Comparison of ENCODE assay signal across 12 mouse cellular contexts in genomic region chr12:4392590-4392989, GRCm38 (mm10).
DNase-seq lines count a peak whose midpoint lies in the region; ATAC-seq and TF ChIP-seq lines count a peak whose summit lies in the region.
"Had no signal": no experiment of that assay in that cellular context is flagged by ENCODE, and none has a peak within 500 bp of the region (broad histone marks: within the 10 kb centered on the region; RNA-seq: fewer than 3 reads in every experiment).

No protein-coding gene starts in this region.

- H3K27me3 ChIP-seq in liver, embryonic 14.5 days (ENCODE audit: control insufficient read depth, insufficient read depth, low read length) = no peaks in the 10 kb centered on the region
- no peaks in the 10 kb centered on the region for H3K27me3 ChIP-seq in liver, embryonic 11.5 days (replicated peaks; ENCODE audit: control insufficient read depth, insufficient read depth, low read length)
- no peaks in the 10 kb centered on the region for H3K27me3 ChIP-seq in ES-Bruce4 (ENCODE audit: control insufficient read depth, insufficient read depth, low read length, poor library complexity, severe bottlenecking)
- H3K27me3 ChIP-seq: limb, embryonic 12.5 days had no signal

- H3K4me2 ChIP-seq in liver, embryonic 14.5 days (ENCODE audit: low read depth) = no peak overlapping the region
- H3K4me2 ChIP-seq in liver, embryonic 11.5 days = no peak overlapping the region
- H3K4me2 ChIP-seq: limb, embryonic 12.5 days had no signal

- no peak overlapping the region for H3K27ac ChIP-seq in liver, embryonic 14.5 days
- H3K27ac ChIP-seq in liver, embryonic 11.5 days (ENCODE audit: low read depth, low read length) = no peak overlapping the region
- H3K27ac ChIP-seq in ES-Bruce4 (ENCODE audit: insufficient read depth, low read length) = 0 out of 2 replicates have a peak overlapping the region, but pooled peaks have one; percentile 46
- H3K27ac ChIP-seq: limb, embryonic 12.5 days had no signal

- peak; percentile 8 for DNase-seq in adrenal gland, adult 2 months
- no peak for DNase-seq in adrenal gland, adult 18-20 months (ENCODE audit: low spot score in 2 of 2)
- DNase-seq in liver, embryonic 14.5 days (ENCODE audit: low read depth in 3 of 3, low spot score in 3 of 3) = no peak
- DNase-seq in liver, embryonic 11.5 days (ENCODE audit: low spot score) = no peak
- peak; percentile 46 for DNase-seq in fat pad, adult 2 months (ENCODE audit: extremely low read depth, low read depth, low spot score)
- DNase-seq in Muller cell, postnatal 12 days (ENCODE audit: inconsistent ontology term) = no peak
- DNase-seq in kidney, adult 18-20 months = no peak
- DNase-seq: heart, postnatal 36 days; kidney, adult 9 months; lung, postnatal 36 days had no signal

- H3K9ac ChIP-seq in liver, embryonic 14.5 days (replicated peaks) = no peak overlapping the region
- H3K9ac ChIP-seq in liver, embryonic 11.5 days (ENCODE audit: low read depth, low read length) = no peak overlapping the region
- H3K9ac ChIP-seq in ES-Bruce4 (ENCODE audit: low read depth, poor library complexity, severe bottlenecking) = no peak overlapping the region
- H3K9ac ChIP-seq: limb, embryonic 12.5 days had no signal

- peak; percentile 20; the same call in 1 of the 2 replicates for TF ChIP-seq CTCF in liver, embryonic 14.5 days (IDR thresholded peaks at IDR 0.05; ENCODE audit: low read depth)
- TF ChIP-seq CTCF in ES-Bruce4 (IDR thresholded peaks at IDR 0.05; ENCODE audit: low read depth, low read length) = peak; percentile 53

- ATAC-seq in liver, embryonic 14.5 days (ENCODE audit: insufficient read depth) = no peak
- no peak for ATAC-seq in liver, embryonic 11.5 days (replicated peaks; ENCODE audit: low FRiP score)

- TF ChIP-seq POLR2A in ES-Bruce4 (IDR thresholded peaks at IDR 0.05; ENCODE audit: insufficient read depth, low read length) = no peak

- H3K4me1 ChIP-seq in liver, embryonic 14.5 days (replicated peaks; ENCODE audit: control insufficient read depth in 2 of 2, insufficient read depth in 2 of 2, low read length in 1 of 2) = no peaks in the 10 kb centered on the region
- H3K4me1 ChIP-seq in liver, embryonic 11.5 days (replicated peaks; ENCODE audit: control insufficient read depth, insufficient read depth, low read length) = no peaks in the 10 kb centered on the region
- H3K4me1 ChIP-seq in ES-Bruce4 (ENCODE audit: control insufficient read depth, insufficient read depth, low read length) = peaks cover 6% of the 10 kb centered on the region

- WGBS in liver, embryonic 14.5 days (ENCODE audit: insufficient replicate concordance) = 43% methylated on average over 2 of the region's 2 CpGs
- whole genome bisulfite sequencing in liver, embryonic 11.5 days = 48% methylated on average over 2 of the region's 2 CpGs

- no peaks in the 10 kb centered on the region for H3K9me3 ChIP-seq in liver, embryonic 14.5 days (ENCODE audit: control insufficient read depth, low read length)
- no peaks in the 10 kb centered on the region for H3K9me3 ChIP-seq in liver, embryonic 11.5 days (ENCODE audit: control insufficient read depth, low read length)
- H3K9me3 ChIP-seq in ES-Bruce4 (replicated peaks; ENCODE audit: control insufficient read depth, insufficient read depth, low read length, poor library complexity, severe bottlenecking) = no peaks in the 10 kb centered on the region
- H3K9me3 ChIP-seq: limb, embryonic 12.5 days had no signal

- H3K4me3 ChIP-seq in liver, embryonic 14.5 days (ENCODE audit: insufficient read depth in 1 of 2, low read depth in 2 of 2, low read length in 2 of 2) = no peak overlapping the region
- H3K4me3 ChIP-seq in liver, embryonic 11.5 days (ENCODE audit: low read depth, low read length) = no peak overlapping the region
- H3K4me3 ChIP-seq in ES-Bruce4 (ENCODE audit: low read depth, low read length) = no peak overlapping the region
- H3K4me3 ChIP-seq: limb, embryonic 12.5 days had no signal

- no peaks in the 10 kb centered on the region for H3K36me3 ChIP-seq in liver, embryonic 14.5 days (replicated peaks; ENCODE audit: control insufficient read depth, insufficient read depth, low read depth)
- no peaks in the 10 kb centered on the region for H3K36me3 ChIP-seq in liver, embryonic 11.5 days (ENCODE audit: control insufficient read depth, insufficient read depth, low read length)
- H3K36me3 ChIP-seq in ES-Bruce4 (ENCODE audit: control insufficient read depth, insufficient read depth, low read length, poor library complexity, severe bottlenecking) = no peaks in the 10 kb centered on the region
- H3K36me3 ChIP-seq: limb, embryonic 12.5 days had no signal

- no peak for TF ChIP-seq EP300 in liver, embryonic 14.5 days (IDR thresholded peaks at IDR 0.05; ENCODE audit: low read depth)
- TF ChIP-seq EP300 in ES-Bruce4 (IDR thresholded peaks at IDR 0.05; ENCODE audit: insufficient read depth, low read depth, low read length) = no peak

Comparison
In these comparisons a context has a peak if more than half of its experiments do, and no peak if none do; other contexts are left out.
1. DNase-seq: peak in adrenal gland, adult 2 months (single experiment) and fat pad, adult 2 months (single experiment); none in adrenal gland, adult 18-20 months (0 of 2), liver, embryonic 14.5 days (0 of 3), liver, embryonic 11.5 days (single experiment), Muller cell, postnatal 12 days (single experiment) and kidney, adult 18-20 months (single experiment).